Mouse (Mus musculus): ENCODE measurements at regions not wholly inside any gene's neighbourhood (a gene's known extent, or its start where the extent isn't known, plus 50 kb on each side); places are given as distances from the start of the nearest gene placed in this dataset.
A peak's percentile ranks its signal among the peaks of the same experiment; 100 is the strongest.
"Not testable (repeated sequence)": the region's sequence is repeated elsewhere in the genome, so short reads cannot be mapped to it uniquely, and the experiment has no call there.

- intact Hi-C loops (cut with DNase I), result no loop called here
- no peak for DNase-seq (ENCODE audit: extremely low spot score in 1 of 2, low spot score in 2 of 2)
Observed at GRCm38 (mm10) chr13:16453234-16453633, 441.6 kb downstream of the Inhba start.

- no peak for DNase-seq (ENCODE audit: extremely low spot score in 1 of 2, low spot score in 2 of 2)
- intact Hi-C loops (cut with DNase I), result no loop called here
Observed at GRCm38 (mm10) chr13:16459743-16460142, 448.1 kb downstream of the Inhba start.

GRCm38 (mm10) chr13:16461681-16462080 lies 450.0 kb downstream of the Inhba start:
- no peak for DNase-seq (ENCODE audit: extremely low spot score in 1 of 2, low spot score in 2 of 2)
- intact Hi-C loops (cut with DNase I), result no loop called here

GRCm38 (mm10) chr13:16464823-16465222 lies 453.2 kb downstream of the Inhba start:
- intact Hi-C loops (cut with DNase I), result no loop called here

GRCm38 (mm10) chr13:16465317-16465716 lies 453.7 kb downstream of the Inhba start:
- no peak for DNase-seq (ENCODE audit: extremely low spot score in 1 of 2, low spot score in 2 of 2)
- intact Hi-C loops (cut with DNase I), result no loop called here

More at GRCm38 (mm10) chr13:16464823-16465222, 453.2 kb downstream of the Inhba start:
- DNase-seq (ENCODE audit: extremely low spot score in 1 of 2, low spot score in 2 of 2), result no peak

GRCm38 (mm10) chr13:16465812-16466211 lies 454.2 kb downstream of the Inhba start:
- no peak for DNase-seq (ENCODE audit: extremely low spot score in 1 of 2, low spot score in 2 of 2)
- intact Hi-C loops (cut with DNase I), result no loop called here

GRCm38 (mm10) chr13:16476515-16476914 lies 464.9 kb downstream of the Inhba start:
- intact Hi-C loops (cut with DNase I), result no loop called here
- no peak for DNase-seq (ENCODE audit: extremely low spot score in 1 of 2, low spot score in 2 of 2)

GRCm38 (mm10) chr13:16487292-16487691 lies 475.6 kb downstream of the Inhba start:
- intact Hi-C loops (cut with DNase I), result no loop called here
- DNase-seq (ENCODE audit: extremely low spot score in 1 of 2, low spot score in 2 of 2), result no peak

- intact Hi-C loops (cut with DNase I); DNase-seq (ENCODE audit: extremely low spot score in 1 of 2, low spot score in 2 of 2): not testable (repeated sequence)
Observed at GRCm38 (mm10) chr13:16490680-16491079, 479.0 kb downstream of the Inhba start.

GRCm38 (mm10) chr13:16498052-16498451 lies 486.4 kb downstream of the Inhba start:
- intact Hi-C loops (cut with DNase I), result no loop called here
- DNase-seq (ENCODE audit: extremely low spot score in 1 of 2, low spot score in 2 of 2), result no peak

GRCm38 (mm10) chr13:16512876-16513275 lies 501.2 kb downstream of the Inhba start:
- DNase-seq (ENCODE audit: extremely low spot score in 1 of 2, low spot score in 2 of 2), result no peak
- intact Hi-C loops (cut with DNase I), result no loop called here

GRCm38 (mm10) chr13:16515195-16515594 lies 503.5 kb downstream of the Inhba start:
- intact Hi-C loops (cut with DNase I), result no loop called here
- DNase-seq (ENCODE audit: extremely low spot score in 1 of 2, low spot score in 2 of 2), result no peak

- intact Hi-C loops (cut with DNase I), result no loop called here
- DNase-seq (ENCODE audit: extremely low spot score in 1 of 2, low spot score in 2 of 2), result no peak
Observed at GRCm38 (mm10) chr13:16529036-16529435, 517.4 kb downstream of the Inhba start.

- intact Hi-C loops (cut with DNase I), result no loop called here
- peak in 1 of 2 experiments; percentile 9 for DNase-seq (ENCODE audit: extremely low spot score in 1 of 2, low spot score in 2 of 2)
Observed at GRCm38 (mm10) chr13:16543771-16544170, 532.1 kb downstream of the Inhba start.

- intact Hi-C loops (cut with DNase I), result no loop called here
- DNase-seq (ENCODE audit: extremely low spot score in 1 of 2, low spot score in 2 of 2), result no peak
Observed at GRCm38 (mm10) chr13:16550060-16550459, 538.4 kb downstream of the Inhba start.

GRCm38 (mm10) chr13:16564988-16565387 lies 553.3 kb downstream of the Inhba start:
- intact Hi-C loops (cut with DNase I), result no loop called here

GRCm38 (mm10) chr13:16574069-16574468 lies 562.4 kb downstream of the Inhba start:
- intact Hi-C loops (cut with DNase I), result no loop called here
- DNase-seq (ENCODE audit: extremely low spot score in 1 of 2, low spot score in 2 of 2), result no peak

More at GRCm38 (mm10) chr13:16564988-16565387, 553.3 kb downstream of the Inhba start:
- no peak for DNase-seq (ENCODE audit: extremely low spot score in 1 of 2, low spot score in 2 of 2)

- DNase-seq (ENCODE audit: extremely low spot score in 1 of 2, low spot score in 2 of 2), result no peak
- intact Hi-C loops (cut with DNase I), result no loop called here
Observed at GRCm38 (mm10) chr13:16586286-16586685, 574.6 kb downstream of the Inhba start.

GRCm38 (mm10) chr13:16619755-16620154 lies 608.1 kb downstream of the Inhba start:
- no peak for DNase-seq (ENCODE audit: extremely low spot score in 1 of 2, low spot score in 2 of 2)
- intact Hi-C loops (cut with DNase I), result no loop called here

GRCm38 (mm10) chr13:16626584-16626983 lies 614.9 kb downstream of the Inhba start:
- intact Hi-C loops (cut with DNase I), result no loop called here
- DNase-seq (ENCODE audit: extremely low spot score in 1 of 2, low spot score in 2 of 2), result no peak

GRCm38 (mm10) chr13:16633445-16634092 lies 621.9 kb downstream of the Inhba start:
- intact Hi-C loops (cut with DNase I), result no loop called here
- no peak for DNase-seq (ENCODE audit: extremely low spot score in 1 of 2, low spot score in 2 of 2)

All from left cerebral cortex, postnatal 10 days (tissue).